Mouse (Mus musculus) yolk sac, embryonic 10.5 days (tissue): Measurements from ENCODE around the gene Olfr389.

Source experiments
- DNase-seq: peaks from one replicate; pipeline ENCODE4 v3.0.0-alpha.2; 2017; ENCODE audit warnings: low spot score

Olfr389 gene

DNA sequence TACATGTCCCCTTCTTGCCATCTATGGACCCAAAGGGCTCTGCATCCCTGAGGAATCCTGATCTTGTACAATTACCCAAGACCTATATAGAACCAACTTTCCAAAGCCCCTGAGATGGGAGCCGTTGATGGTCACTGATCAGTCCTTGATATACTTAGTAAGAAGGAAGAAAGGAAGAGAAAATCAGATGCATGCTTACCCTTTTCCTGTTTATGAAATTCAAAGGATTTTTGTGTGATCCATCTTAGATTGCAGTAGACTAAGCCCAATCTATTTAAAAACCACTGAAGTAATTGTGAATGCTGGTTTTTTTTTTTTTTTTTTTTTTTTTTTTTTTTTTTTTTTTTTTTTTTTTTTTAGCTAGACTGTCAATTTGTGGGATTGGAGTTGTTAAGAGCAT is at the start of gene Olfr389:
Gene Olfr389 (minus strand): TSS at position 101 of the 400 bp plus-strand sequence.
- DNase-seq: no peak

DNA sequence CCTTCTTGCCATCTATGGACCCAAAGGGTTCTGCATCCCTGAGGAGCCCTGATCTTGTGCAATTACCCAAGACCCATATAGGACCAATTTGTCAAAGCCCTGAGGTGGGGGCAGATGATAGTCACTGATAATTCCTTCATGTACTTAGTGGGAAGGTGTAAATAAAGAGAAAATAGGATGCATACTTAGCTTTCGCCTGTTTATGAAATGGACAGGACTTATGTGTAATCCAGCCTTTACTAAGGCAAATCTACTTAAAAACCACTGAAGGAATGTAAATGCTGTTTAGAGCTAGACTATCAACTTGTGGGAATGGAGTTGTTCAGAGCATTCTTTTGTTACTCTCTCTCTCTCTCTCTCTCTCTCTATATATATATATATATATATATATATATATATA is 36.4 kb upstream of the Olfr389 start, which contains the start of gene Olfr392:
Gene Olfr392 (minus strand): TSS at position 101 of the 400 bp plus-strand sequence.
- no peak for DNase-seq

DNA sequence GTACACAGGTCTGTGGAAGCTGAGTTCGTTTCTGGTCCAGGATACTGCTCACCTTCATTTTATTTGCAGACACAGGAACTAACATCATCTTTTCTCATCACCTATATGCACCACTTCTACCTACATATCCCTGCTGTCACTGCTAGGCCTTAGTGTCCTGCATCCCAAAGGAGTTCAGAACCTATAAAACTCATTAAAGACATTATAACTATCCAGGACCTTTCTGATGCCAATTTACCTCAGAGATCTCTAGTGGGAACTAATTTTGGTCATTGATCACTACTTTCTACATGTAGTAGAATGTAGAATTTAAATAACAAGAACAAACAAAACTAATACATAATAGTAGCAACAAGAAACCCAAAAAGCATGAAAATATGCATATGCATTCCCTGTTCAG is 22.4 kb upstream of the Olfr389 start, which contains the start of gene Olfr391-ps:
Gene Olfr391-ps (minus strand): TSS at position 101 of the 400 bp plus-strand sequence.
- no peak for DNase-seq

DNA sequence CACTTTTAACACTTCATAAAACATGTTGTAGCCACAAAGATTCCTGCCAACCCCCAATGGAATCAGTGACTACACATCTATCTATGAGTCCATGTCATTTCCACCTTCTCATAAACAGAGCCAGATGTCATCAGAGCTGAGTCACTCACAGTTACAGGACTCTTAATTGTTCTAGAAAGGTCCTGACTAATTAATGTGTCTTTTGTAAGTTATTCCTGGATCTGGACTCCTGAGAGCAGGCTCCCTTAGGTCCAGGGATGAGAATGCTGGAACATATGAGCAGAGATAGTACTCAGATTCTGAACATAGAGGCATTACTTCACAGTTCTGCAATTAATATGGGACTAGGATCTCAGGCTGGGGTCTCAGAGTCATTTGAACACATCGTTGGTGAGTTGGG is 2.2 kb upstream of the Olfr389 start, which contains the start of gene Olfr390:
Gene Olfr390 (plus strand): TSS at position 301 of the 400 bp plus-strand sequence.
- no peak for DNase-seq

DNA sequence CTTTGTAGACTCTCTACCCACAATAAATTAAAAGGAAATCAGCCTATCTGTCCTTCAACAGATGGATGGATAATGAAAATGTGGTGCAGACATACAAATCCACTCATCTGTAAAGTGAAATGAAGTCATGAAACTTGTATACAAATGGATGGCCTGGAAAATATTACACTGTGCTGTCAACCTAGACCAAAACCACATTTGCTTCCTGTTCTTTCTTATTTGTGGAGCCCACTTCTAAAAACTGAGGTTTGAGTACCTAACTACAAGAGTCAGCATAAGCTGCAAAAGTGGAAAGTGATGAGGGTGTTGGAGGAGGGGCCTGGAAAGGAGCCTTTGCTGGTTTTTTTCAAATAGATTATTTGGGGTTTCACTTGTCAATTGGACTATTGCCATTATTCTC is 21.4 kb downstream of the Olfr389 start:
- DNase-seq: no peak
